Mouse (Mus musculus) intestine, embryonic 15.5 days (tissue): ENCODE data around the gene E130116L18Rik. TPM values are rescaled to one million over a fixed set of nuclear protein-coding genes. Genes with fewer than 3 reads are reported as not detected.
A peak's percentile ranks its signal among the peaks of the same experiment; 100 is the strongest.
"Not testable (repeated sequence)": the region's sequence is repeated elsewhere in the genome, so short reads cannot be mapped to it uniquely, and the experiment has no call there.

ENCODE experiments used
- ATAC-seq: fragments of 200-750 bp; cut with Nextera tagmentation; 2 replicates; pipeline ENCODE4 v1.8.0; 2017; ENCODE audit warnings: moderate TSS enrichment, moderate library complexity
- H3K27ac ChIP-seq: fragments of 300-500 bp; sonication (generic); 2 replicates; pipeline ENCODE4 v1.5.1; 2015; ENCODE audit warnings: mild to moderate bottlenecking, inconsistent platforms
- H3K27me3 ChIP-seq: fragments of 300-500 bp; sonication (generic); replicated peaks from 2 replicates; pipeline ENCODE4 v1.6.1; 2015; ENCODE audit warnings: inconsistent platforms
- H3K36me3 ChIP-seq: fragments of 300-500 bp; sonication (generic); 2 replicates; pipeline ENCODE4 v1.6.1; 2015; ENCODE audit warnings: inconsistent platforms
- H3K4me1 ChIP-seq: fragments of 300-500 bp; sonication (generic); replicated peaks from 2 replicates; pipeline ENCODE4 v1.6.1; 2015; ENCODE audit warnings: inconsistent platforms
- H3K4me2 ChIP-seq: fragments of 300-500 bp; sonication (generic); replicated peaks from 2 replicates; pipeline ENCODE4 v1.6.1; 2015; ENCODE audit warnings: mild to moderate bottlenecking, inconsistent platforms
- H3K4me3 ChIP-seq: fragments of 300-500 bp; sonication (generic); replicated peaks from 2 replicates; pipeline ENCODE4 v1.5.1; 2015; ENCODE audit warnings: inconsistent platforms
- H3K9ac ChIP-seq: fragments of 300-500 bp; sonication (generic); 2 replicates; pipeline ENCODE4 v1.6.1; 2015; ENCODE audit warnings: inconsistent platforms
- H3K9me3 ChIP-seq: fragments of 300-500 bp; sonication (generic); 2 replicates; pipeline ENCODE4 v1.6.1; 2016; ENCODE audit warnings: inconsistent platforms
- WGBS: fragments of 180-500 bp; shearing (Covaris S2); methylation state at CpG from one replicate; pipeline ENCODE4 v1.1.7; 2015; 5-methylcytosine and 5-hydroxymethylcytosine counted together
- polyA plus RNA-seq: library from polyadenylated mRNA; unstranded; fragments of >200 nt; fragmentation: Nextera tagmentation; extraction: Ambion mirVana; gene quantifications from 2 replicates; pipeline ENCODE4 v1.2.1, GENCODE M21; 2015

The E130116L18Rik gene
- polyA plus RNA-seq, 1 experiment from 2014 or later = not detected

DNA sequence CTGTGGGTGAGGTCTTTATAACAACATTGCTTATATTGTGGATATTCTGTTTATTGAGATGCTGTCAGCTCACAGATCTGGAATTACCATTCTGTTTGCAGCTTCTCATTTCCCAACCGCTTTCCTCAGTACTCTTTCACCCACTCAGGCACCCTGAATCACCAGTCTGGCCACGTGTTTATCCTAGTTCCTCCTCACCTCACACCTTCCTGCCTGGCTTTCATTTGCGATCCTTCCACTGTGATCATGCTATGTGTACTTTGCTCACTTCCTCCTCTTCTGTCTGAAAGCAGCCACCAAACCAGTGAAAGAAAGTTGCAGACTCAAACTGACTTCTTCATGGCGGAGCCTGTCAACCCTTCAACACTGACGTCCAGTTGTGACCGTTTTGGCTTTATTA lies 20.1 kb upstream of the E130116L18Rik start:
- H3K9me3 ChIP-seq = no peaks in the 10 kb centered on the region
- H3K4me1 ChIP-seq = no peaks in the 10 kb centered on the region
- ATAC-seq = peak; percentile 53; the same call in 1 of the 2 replicates
- no peak overlapping the region for H3K4me3 ChIP-seq
- 81% methylated on average over 6 of the region's 6 CpGs for WGBS
- no peak overlapping the region for H3K4me2 ChIP-seq
- H3K27ac ChIP-seq = no peak overlapping the region
- no peaks in the 10 kb centered on the region for H3K27me3 ChIP-seq
- H3K36me3 ChIP-seq = no peaks in the 10 kb centered on the region; the same call in 1 of the 2 replicates
- H3K9ac ChIP-seq = no peak overlapping the region

DNA sequence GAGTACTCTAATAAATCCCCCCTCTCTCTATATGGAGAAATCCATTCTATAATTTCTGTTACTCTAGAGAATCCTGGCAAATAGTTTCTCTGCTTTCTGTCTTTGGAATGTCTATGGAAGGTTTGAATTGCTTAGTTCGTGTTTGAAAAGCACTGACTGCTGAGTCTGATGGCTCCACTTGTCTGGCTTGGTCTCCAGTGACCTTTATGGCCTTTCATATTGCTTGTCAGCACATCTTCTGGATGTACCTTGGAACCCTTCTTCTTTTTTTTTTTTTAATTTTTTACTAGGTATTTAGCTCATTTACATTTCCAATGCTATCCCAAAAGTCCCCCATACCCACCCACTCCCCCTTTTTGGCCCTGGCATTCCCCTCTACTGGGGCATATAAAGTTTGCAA lies 1.4 kb upstream of the E130116L18Rik start:
- 98% methylated on average over 1 of the region's 1 CpGs for WGBS
- H3K4me3 ChIP-seq, H3K9me3 ChIP-seq, H3K9ac ChIP-seq, H3K4me1 ChIP-seq, ATAC-seq, H3K4me2 ChIP-seq, H3K27ac ChIP-seq, H3K27me3 ChIP-seq, H3K36me3 ChIP-seq: not testable (repeated sequence)

DNA sequence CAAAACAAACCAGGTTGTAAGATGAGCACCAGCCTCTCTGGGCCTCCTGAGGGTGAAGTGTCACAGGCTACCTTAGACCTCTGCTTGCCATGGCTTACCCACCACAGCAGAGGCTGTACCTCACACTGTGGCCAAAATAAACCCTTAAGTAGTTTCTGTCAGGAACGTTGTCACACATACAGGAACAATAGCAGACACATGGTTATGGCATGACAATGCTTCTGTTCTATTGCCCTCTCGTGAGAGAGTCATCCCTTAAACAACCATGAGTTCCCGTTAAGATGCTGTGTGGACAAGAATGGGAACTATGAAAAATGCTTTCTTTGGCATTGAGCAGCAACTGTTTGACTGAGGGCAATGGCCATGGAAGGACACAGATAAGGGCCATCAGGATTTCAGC lies 1.3 kb downstream of the E130116L18Rik start, which contains the start of gene Galnt11:
Gene Galnt11 (plus strand): TSS at position 301 of the 400 bp plus-strand sequence.
- peak within 1 kb of the TSS; percentile 76 for H3K4me3 ChIP-seq
- ATAC-seq = no peak
- no peaks in the 10 kb centered on the region for H3K9me3 ChIP-seq
- peak within 1 kb of the TSS; percentile 57 for H3K4me2 ChIP-seq
- no peaks in the 10 kb centered on the region for H3K36me3 ChIP-seq
- H3K27ac ChIP-seq = peak within 1 kb of the TSS; percentile 90
- peak within 1 kb of the TSS; percentile 84 for H3K9ac ChIP-seq
- H3K4me1 ChIP-seq = peaks cover 5% of the 10 kb centered on the region; the same call in 1 of the 2 replicates
- 85% methylated on average over 3 of the region's 3 CpGs for WGBS
- H3K27me3 ChIP-seq = no peaks in the 10 kb centered on the region

DNA sequence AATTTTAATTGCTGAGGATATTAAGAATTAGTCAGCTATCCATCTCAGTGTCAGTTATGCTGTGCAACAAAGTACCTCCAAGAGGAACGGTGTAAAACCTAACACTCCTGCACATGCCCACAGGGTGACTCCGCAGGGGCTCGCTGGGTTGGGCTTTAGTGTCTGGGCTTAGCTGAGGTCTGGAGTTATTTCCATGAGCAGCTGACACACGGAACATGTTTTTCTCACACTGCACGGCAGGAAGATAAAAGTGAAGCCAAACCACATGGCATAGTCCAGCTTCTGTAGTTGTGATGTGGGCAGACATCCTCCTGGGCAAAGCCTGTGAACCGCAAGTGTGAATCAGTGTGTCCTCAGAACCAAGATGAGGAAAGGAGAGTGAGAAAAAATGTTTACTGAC lies 7.9 kb downstream of the E130116L18Rik start:
- Histone ChIP-seq H3K27me3 (no peaks in the 10 kb centered on the region), H3K9ac (no peak overlapping the region), H3K4me3 (no peak overlapping the region), H3K27ac (no peak overlapping the region), H3K36me3 (no peaks in the 10 kb centered on the region), H3K4me1 (no peaks in the 10 kb centered on the region), H3K9me3 (no peaks in the 10 kb centered on the region), H3K4me2 (no peak overlapping the region)
- 79% methylated on average over 6 of the region's 6 CpGs for WGBS
- ATAC-seq = no peak

DNA sequence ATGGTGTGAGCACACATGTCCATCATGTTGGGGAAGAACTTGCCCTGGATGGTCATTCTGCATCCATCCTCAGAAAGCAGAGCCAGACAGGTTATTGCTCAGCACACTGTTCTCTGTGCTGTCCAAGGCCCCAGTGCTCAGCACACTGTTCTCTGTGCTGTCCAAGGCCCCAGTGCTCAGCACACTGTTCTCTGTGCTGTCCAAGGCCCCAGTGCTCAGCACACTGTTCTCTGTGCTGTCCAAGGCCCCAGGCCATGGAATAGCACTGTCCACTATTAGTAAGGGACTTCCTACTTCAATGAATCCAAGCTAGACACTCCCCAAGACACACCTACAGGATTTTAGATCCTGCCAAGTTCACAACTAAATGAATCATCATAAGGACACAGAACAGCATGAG lies 9.7 kb downstream of the E130116L18Rik start:
- H3K9ac ChIP-seq, H3K27me3 ChIP-seq, H3K36me3 ChIP-seq, H3K4me2 ChIP-seq, H3K27ac ChIP-seq, H3K9me3 ChIP-seq, H3K4me1 ChIP-seq, H3K4me3 ChIP-seq, ATAC-seq: not testable (repeated sequence)

DNA sequence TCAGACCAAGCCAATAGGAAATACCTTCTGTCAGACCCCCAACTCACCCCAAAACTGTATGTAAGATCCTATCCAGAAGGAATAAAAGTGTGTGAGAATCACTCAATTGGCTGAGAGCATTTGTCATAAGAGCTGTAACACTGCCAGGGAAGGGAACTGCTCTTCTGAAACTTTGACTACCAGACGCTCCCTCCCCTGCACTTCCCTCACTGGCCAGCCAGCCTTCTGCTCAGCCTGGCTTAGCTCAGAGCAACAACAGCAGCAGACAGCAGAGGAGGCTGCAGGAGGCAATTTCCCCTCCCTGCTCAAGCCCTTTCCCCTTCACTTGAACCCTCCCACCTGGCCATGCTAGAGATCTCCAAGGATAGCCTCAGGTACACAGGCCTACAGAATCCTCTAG lies 11.1 kb downstream of the E130116L18Rik start:
- no peaks in the 10 kb centered on the region for H3K27me3 ChIP-seq
- H3K4me3 ChIP-seq = no peak overlapping the region
- 53% methylated on average over 1 of the region's 1 CpGs for WGBS
- no peaks in the 10 kb centered on the region for H3K4me1 ChIP-seq
- no peak overlapping the region for H3K4me2 ChIP-seq
- H3K9me3 ChIP-seq = no peaks in the 10 kb centered on the region
- no peak overlapping the region for H3K9ac ChIP-seq
- no peak overlapping the region for H3K27ac ChIP-seq
- ATAC-seq = no peak
- no peaks in the 10 kb centered on the region for H3K36me3 ChIP-seq

DNA sequence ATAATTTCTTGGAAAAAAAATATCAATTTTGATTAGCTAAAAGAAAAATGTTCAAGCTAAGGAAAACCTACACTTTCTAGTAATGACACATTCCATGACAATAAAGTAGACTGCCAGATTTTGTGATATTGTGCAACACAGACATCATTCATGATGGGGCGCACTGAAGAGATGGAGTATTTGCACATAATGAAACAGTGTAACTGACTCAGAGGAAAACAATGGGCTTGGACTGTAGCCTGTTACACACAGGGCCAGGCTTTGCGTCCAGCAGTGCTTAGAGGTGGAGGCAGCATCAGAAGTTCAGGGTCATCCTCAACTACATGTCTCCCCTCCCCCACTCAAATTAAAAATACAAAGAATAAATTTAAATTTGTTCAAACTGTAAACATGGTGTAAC lies 32.4 kb downstream of the E130116L18Rik start:
- H3K4me2 ChIP-seq = no peak overlapping the region
- 84% methylated on average over 2 of the region's 2 CpGs for WGBS
- no peaks in the 10 kb centered on the region for H3K36me3 ChIP-seq
- ATAC-seq = no peak
- H3K27me3 ChIP-seq = no peaks in the 10 kb centered on the region
- H3K9ac ChIP-seq = no peak overlapping the region
- H3K4me1 ChIP-seq = no peaks in the 10 kb centered on the region
- H3K27ac ChIP-seq = no peak overlapping the region
- no peak overlapping the region for H3K4me3 ChIP-seq
- no peaks in the 10 kb centered on the region for H3K9me3 ChIP-seq

DNA sequence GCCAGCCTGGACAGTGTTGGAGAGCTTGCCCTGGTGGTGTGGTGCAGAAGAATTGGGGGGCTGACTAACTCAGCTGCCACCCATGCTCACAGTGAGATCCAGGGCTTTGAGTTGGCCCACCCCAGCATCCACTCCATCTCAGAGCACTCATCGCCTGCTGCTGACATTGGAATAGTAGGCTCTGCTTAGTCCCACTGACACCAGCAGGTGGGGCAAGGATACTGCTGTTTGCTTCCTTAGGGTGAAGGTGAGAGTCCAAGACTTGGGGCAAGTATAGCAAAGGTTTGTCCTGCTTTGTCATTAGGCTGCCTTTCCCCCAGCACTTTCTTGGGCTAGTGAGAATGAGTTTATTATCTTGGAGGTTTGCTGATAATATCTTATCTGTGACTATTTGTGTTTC lies 34.2 kb downstream of the E130116L18Rik start:
- ATAC-seq = peak; percentile 63; the same call in 1 of the 2 replicates
- Histone ChIP-seq H3K4me2 (no peak overlapping the region), H3K9ac (no peak overlapping the region), H3K4me3 (no peak overlapping the region), H3K27ac (no peak overlapping the region), H3K27me3 (no peaks in the 10 kb centered on the region), H3K9me3 (no peaks in the 10 kb centered on the region), H3K36me3 (no peaks in the 10 kb centered on the region), H3K4me1 (no peaks in the 10 kb centered on the region)
- 40% methylated on average over 1 of the region's 1 CpGs for WGBS

DNA sequence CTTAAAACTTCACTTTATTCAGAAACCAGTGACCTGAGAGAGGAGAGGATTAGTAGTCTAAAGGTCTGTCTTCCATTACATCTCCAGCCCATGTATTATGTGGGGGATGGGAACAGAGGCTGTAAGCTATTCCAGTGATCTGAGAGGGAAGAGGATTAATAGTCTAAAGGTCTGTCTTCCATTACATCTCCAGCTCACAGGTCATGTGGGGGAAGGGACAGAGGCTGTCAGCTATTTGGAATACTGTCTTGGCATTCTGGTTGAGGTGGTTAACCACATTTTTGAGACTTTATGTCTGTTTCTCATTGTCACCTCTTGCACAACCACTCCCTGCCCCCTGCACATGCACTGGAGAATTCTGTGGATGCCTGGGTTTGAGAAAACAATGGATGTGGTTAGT lies 35.2 kb downstream of the E130116L18Rik start:
- Histone ChIP-seq H3K27ac (no peak overlapping the region), H3K4me3 (no peak overlapping the region), H3K36me3 (no peaks in the 10 kb centered on the region), H3K4me1 (no peaks in the 10 kb centered on the region), H3K27me3 (no peaks in the 10 kb centered on the region), H3K4me2 (no peak overlapping the region), H3K9ac (no peak overlapping the region), H3K9me3 (no peaks in the 10 kb centered on the region)
- ATAC-seq = no peak

DNA sequence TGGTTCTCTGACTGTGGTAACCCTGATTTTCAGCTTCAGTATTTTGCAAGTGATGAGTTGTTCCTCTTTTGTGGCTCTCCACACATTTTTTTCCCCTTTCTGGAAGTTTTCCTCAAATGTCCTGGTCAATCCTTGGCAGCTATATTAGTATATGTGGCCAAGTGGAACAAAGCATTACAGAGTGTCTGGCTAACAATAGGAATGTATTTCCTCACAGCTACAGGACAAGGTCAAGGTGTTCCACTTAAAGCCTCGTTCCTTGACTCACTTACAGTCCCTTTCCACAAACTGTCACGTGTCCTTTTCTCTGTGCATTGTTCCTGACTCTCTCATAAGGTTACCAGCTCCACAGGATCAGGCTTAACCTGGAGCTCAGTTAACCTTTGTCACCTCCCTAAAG lies 38.4 kb downstream of the E130116L18Rik start:
- 42% methylated on average over 2 of the region's 2 CpGs for WGBS
- Histone ChIP-seq H3K9me3 (no peaks in the 10 kb centered on the region), H3K4me2 (no peak overlapping the region), H3K27me3 (no peaks in the 10 kb centered on the region), H3K4me1 (no peaks in the 10 kb centered on the region), H3K4me3 (no peak overlapping the region), H3K9ac (no peak overlapping the region), H3K27ac (no peak overlapping the region), H3K36me3 (no peaks in the 10 kb centered on the region)
- no peak for ATAC-seq

DNA sequence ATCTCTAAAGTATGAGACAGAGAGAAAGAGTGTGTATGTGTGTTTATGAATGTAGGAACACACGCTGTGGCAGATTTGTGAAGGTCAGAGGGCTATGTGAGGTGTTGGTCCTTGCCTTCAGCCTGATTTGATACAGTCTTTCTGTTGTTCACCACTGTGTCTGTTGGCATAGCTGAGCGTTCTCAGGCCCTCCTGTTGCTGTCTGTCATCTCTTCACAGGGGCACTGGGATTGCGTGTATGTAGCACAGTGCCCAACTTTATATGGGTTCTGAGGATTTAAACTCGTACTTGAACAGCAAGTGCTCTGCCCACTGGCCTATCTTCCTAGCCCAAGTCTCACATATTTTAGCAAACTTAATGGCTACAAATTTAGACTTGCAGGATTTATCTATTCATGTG lies 39.4 kb downstream of the E130116L18Rik start:
- 87% methylated on average over 4 of the region's 4 CpGs for WGBS
- H3K27me3 ChIP-seq = no peaks in the 10 kb centered on the region

DNA sequence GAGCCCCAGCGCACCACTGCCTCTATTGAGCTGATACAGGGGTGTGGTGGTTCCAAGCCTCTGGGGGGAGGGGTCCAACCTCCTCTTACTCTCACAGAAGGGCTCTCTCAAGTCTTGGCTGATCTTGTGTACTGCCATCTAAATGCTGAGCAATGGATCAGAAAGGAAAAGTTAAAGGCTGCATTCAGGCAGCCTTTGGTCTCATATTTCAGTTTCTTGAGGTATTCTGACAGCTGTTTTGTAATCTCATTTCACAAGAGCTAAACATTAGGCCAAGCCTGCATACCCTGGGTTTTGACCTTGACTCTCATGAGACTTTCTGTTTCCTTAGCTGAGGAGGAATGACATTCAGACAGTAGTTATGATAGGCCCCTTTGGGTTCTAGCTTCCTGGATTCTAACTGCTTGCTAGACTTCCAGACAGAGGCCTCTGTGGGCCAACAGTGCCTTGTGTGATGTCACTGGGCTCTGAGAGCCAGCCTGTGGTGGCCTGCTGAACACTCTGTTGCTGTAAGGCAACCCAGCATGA lies 41.9 kb downstream of the E130116L18Rik start, which contains the start of gene Galntl5:
Gene Galntl5 (plus strand): TSS at position 457 of the 528 bp plus-strand sequence.
- H3K27me3 ChIP-seq = no peaks in the 10 kb centered on the region
- no peaks in the 10 kb centered on the region for H3K4me1 ChIP-seq
- no peak within 1 kb of the TSS for H3K4me3 ChIP-seq
- no peaks in the 10 kb centered on the region for H3K9me3 ChIP-seq
- H3K36me3 ChIP-seq = no peaks in the 10 kb centered on the region
- H3K27ac ChIP-seq = no peak within 1 kb of the TSS
- no peak within 1 kb of the TSS for H3K4me2 ChIP-seq
- no peak for ATAC-seq
- 92% methylated on average over 1 of the region's 1 CpGs for WGBS
- H3K9ac ChIP-seq = no peak within 1 kb of the TSS

More for the DNA sequence above, 39.4 kb downstream of the E130116L18Rik start:
- no peak overlapping the region for H3K4me3 ChIP-seq
- no peak overlapping the region for H3K4me2 ChIP-seq
- no peaks in the 10 kb centered on the region for H3K4me1 ChIP-seq
- H3K9ac ChIP-seq = no peak overlapping the region
- H3K27ac ChIP-seq = no peak overlapping the region
- H3K36me3 ChIP-seq = no peaks in the 10 kb centered on the region
- H3K9me3 ChIP-seq = no peaks in the 10 kb centered on the region
- ATAC-seq = no peak

DNA sequence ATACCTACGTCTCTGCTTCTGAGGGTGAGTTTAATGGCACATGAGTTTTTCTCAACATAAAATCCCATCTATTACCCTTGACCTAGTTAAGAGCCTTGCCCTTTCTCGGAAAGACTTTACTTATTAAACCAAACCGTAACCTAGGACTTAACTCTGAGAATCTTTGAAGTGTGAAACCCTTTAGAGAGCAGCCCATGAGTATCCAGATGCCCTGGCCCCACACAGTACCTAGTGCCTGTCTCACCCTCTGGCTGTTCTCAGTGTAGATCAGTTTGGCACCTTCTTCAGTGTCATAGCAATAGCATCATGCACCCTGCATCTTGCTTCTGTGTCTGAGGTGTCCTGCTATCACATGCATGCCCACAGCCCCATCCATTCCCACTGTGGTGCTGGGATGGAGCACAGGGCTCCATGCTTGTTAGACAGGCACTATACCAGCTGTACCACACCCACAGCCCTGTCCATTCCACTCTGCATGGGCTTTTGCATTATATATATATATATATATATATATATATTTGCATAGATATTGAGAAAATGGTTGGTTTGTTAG lies 42.9 kb downstream of the E130116L18Rik start:
- Histone ChIP-seq H3K9ac (no peak overlapping the region), H3K4me1 (no peaks in the 10 kb centered on the region), H3K27ac (no peak overlapping the region), H3K36me3 (no peaks in the 10 kb centered on the region), H3K27me3 (no peaks in the 10 kb centered on the region), H3K4me3 (no peak overlapping the region), H3K4me2 (no peak overlapping the region), H3K9me3 (no peaks in the 10 kb centered on the region)
- 87% methylated on average over 3 of the region's 3 CpGs for WGBS
- no peak for ATAC-seq
